Mouse (Mus musculus): ENCODE measurements around the gene Krtap19-1. TPM values are rescaled to one million over a fixed set of nuclear protein-coding genes. Genes with fewer than 3 reads are reported as not detected.

Krtap19-1 gene
- polyA plus RNA-seq, 1 experiment, result not detected

DNA sequence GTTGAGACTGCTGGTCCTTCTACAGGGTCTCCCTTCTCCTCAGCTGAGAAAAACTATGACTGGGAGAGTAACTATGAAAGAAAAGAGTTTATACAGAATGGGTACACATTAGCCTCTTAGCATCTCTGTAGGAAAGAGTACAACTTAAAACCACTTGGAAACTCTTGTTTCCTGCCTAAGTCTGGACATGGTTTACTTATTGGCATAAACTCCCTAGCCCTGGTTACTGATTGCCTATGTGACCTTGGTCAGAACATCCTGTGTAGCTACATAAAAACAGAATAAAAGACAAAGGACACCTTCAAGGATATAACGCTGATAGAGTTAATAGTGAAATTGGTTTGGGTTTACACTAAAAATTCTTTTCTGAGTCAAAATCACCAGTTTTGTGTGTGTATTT, 21.8 kb downstream of the Krtap19-1 start:
- Histone ChIP-seq H3K36me3 (ENCODE audit: control insufficient read depth, insufficient read depth) (no peaks in the 10 kb centered on the region), H3K79me2 (ENCODE audit: control insufficient read depth, insufficient read depth) (no peaks in the 10 kb centered on the region), H3ac (ENCODE audit: control insufficient read depth, insufficient read length) (no peak overlapping the region), H3K4me2 (ENCODE audit: low read depth) (no peak overlapping the region), H3K4me3 (no peak overlapping the region), H3K27me3 (ENCODE audit: control insufficient read depth, insufficient read depth, insufficient read length) (no peaks in the 10 kb centered on the region)
- no peak for TF ChIP-seq POLR2A (IDR thresholded peaks at IDR 0.05; ENCODE audit: insufficient read length, low read depth)
- no peak for TF ChIP-seq TCF12 (IDR thresholded peaks at IDR 0.05; ENCODE audit: insufficient read depth, poor library complexity, severe bottlenecking)
- no peak for TF ChIP-seq USF1 (IDR thresholded peaks at IDR 0.05; ENCODE audit: low read depth)
- no peak for TF ChIP-seq REST (IDR thresholded peaks at IDR 0.05; ENCODE audit: insufficient read depth, insufficient read length)
- no peak for TF ChIP-seq CEBPB (IDR thresholded peaks at IDR 0.05; ENCODE audit: insufficient read depth, poor library complexity, severe bottlenecking)
- no peak for TF ChIP-seq TCF3 (IDR thresholded peaks at IDR 0.05; ENCODE audit: insufficient read length, low read depth)
- TF ChIP-seq POLR2AphosphoS2 (IDR thresholded peaks at IDR 0.05; ENCODE audit: insufficient read length, low read depth), result no peak

DNA sequence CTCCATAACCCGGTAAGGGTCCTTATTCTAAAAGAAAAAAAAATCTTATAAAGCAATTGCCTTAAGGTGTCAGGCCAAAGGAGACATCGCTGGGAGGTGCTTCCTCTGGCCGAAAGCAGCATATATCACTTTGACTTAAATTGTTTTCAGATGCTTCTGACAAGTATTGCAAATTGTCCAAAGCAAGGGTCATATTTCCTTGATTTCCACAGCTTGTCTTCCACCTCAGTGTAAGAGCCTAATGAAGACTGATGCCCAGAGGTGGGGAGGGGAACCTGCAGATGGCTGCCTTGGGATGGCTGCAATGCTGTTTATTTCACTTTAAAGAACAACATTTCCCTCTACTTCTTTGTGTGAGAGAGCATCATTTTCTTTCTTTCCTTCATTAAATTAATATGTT, 42.2 kb downstream of the Krtap19-1 start:
- H3K27me3 ChIP-seq (ENCODE audit: control insufficient read depth, insufficient read depth, insufficient read length), result no peaks in the 10 kb centered on the region
- H3K36me3 ChIP-seq (ENCODE audit: control insufficient read depth, insufficient read depth), result no peaks in the 10 kb centered on the region
- no peak overlapping the region for H3K4me3 ChIP-seq
- no peak for TF ChIP-seq POLR2A (IDR thresholded peaks at IDR 0.05; ENCODE audit: insufficient read length, low read depth)
- TF ChIP-seq POLR2AphosphoS2 (IDR thresholded peaks at IDR 0.05; ENCODE audit: insufficient read length, low read depth), result no peak
- TF ChIP-seq MYOG (IDR thresholded peaks at IDR 0.05; ENCODE audit: control insufficient read depth in 1 of 3, insufficient read depth in 1 of 3, insufficient read length in 2 of 3, low read depth in 2 of 3), result no peak
- TF ChIP-seq REST (IDR thresholded peaks at IDR 0.05; ENCODE audit: insufficient read depth, insufficient read length), result no peak
- TF ChIP-seq TCF12 (IDR thresholded peaks at IDR 0.05; ENCODE audit: insufficient read depth, poor library complexity, severe bottlenecking), result no peak
- no peak for TF ChIP-seq USF1 (IDR thresholded peaks at IDR 0.05; ENCODE audit: low read depth)
- TF ChIP-seq MAX (IDR thresholded peaks at IDR 0.05; ENCODE audit: low read depth), result no peak
- H3K4me2 ChIP-seq (ENCODE audit: low read depth), result no peak overlapping the region
- no peak overlapping the region for H3ac ChIP-seq (ENCODE audit: control insufficient read depth, insufficient read length)
- no peaks in the 10 kb centered on the region for H3K79me2 ChIP-seq (ENCODE audit: control insufficient read depth, insufficient read depth)

DNA sequence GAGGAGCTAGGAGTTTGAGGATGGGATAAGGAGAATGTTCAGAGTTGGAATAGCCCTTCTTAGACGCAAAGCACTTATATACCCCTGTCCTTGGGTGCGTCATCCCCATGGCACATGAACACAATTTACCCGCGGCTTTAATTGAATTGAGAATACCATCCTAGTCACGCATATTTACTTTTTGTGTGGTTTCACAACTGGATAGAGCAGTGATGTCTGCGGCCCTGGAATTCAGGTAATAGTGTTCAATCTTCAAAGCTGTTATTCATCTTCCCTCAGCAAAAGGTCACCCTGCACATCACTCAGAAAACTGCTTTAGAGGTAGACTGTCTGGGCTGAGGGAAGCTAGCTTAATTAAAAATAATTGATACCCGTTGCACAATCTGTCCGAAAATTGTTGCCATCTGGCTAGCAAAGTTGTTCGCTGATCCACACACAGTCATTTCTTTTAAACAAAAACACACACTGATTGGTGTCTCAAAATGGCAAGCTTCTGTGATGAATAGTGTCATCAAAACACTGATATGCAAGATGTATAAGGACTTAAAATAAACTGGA, 43.0 kb downstream of the Krtap19-1 start, which contains the start of gene Krtap14:
Gene Krtap14, minus strand, starts transcription at position 51 of the 558 bp plus-strand sequence.
- no peak for TF ChIP-seq REST (IDR thresholded peaks at IDR 0.05; ENCODE audit: insufficient read depth, insufficient read length)
- TF ChIP-seq USF1 (IDR thresholded peaks at IDR 0.05; ENCODE audit: low read depth), result no peak
- no peak for TF ChIP-seq MYOG (IDR thresholded peaks at IDR 0.05; ENCODE audit: control insufficient read depth in 1 of 3, insufficient read depth in 1 of 3, insufficient read length in 2 of 3, low read depth in 2 of 3)
- no peak for TF ChIP-seq POLR2A (IDR thresholded peaks at IDR 0.05; ENCODE audit: insufficient read length, low read depth)
- H3K4me2 ChIP-seq (ENCODE audit: low read depth), result no peak within 1 kb of the TSS
- H3K4me3 ChIP-seq, result no peak within 1 kb of the TSS
- no peak within 1 kb of the TSS for H3ac ChIP-seq (ENCODE audit: control insufficient read depth, insufficient read length)
- H3K79me2 ChIP-seq (ENCODE audit: control insufficient read depth, insufficient read depth), result no peaks in the 10 kb centered on the region
- H3K36me3 ChIP-seq (ENCODE audit: control insufficient read depth, insufficient read depth), result no peaks in the 10 kb centered on the region
- no peaks in the 10 kb centered on the region for H3K27me3 ChIP-seq (ENCODE audit: control insufficient read depth, insufficient read depth, insufficient read length)

DNA sequence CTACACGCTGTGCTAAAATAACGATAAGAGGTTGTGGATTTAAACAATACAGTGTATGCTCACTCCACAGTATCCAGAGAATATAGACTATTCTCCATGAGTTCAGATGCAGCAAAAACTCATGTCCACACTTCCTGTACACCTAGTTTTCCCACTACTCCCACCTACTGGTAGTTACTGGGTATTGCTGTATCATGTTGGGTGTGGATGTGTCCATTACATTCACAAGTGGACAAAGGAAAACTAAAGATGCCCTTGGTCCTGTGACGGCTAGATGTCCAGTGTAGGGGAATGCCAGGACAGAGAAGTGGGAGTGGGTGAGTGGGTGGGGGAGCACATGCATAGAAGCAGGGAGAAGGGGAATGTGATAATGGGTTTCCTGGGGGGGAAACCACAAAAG, 45.5 kb downstream of the Krtap19-1 start:
- TF ChIP-seq MYOD1 (IDR thresholded peaks at IDR 0.05; ENCODE audit: control insufficient read depth in 1 of 3, insufficient read length in 2 of 3, low read depth in 2 of 3) (no peak), TCF12 (IDR thresholded peaks at IDR 0.05; ENCODE audit: insufficient read depth, poor library complexity, severe bottlenecking) (no peak), MAX (IDR thresholded peaks at IDR 0.05; ENCODE audit: low read depth) (no peak), CEBPB (IDR thresholded peaks at IDR 0.05; ENCODE audit: insufficient read depth, poor library complexity, severe bottlenecking) (no peak)

DNA sequence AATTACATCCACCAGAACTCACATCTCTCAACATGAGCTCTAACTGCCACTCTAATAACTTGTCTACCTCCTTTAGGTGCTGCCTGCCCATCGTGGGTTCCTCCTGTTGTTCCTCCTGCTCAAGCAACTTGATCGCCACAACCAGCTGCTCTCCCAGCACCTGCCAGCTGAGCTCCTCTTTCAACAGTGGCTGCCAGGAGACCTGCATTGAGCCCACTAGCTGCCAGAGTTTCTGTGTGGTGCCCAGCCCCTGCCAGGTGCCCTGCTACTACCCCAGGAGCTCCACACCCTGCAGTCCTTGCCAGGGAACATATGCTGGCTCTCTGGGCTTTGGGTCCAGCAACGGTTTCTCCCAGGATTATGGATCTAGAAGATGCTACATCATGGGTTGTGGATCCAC, 49.1 kb downstream of the Krtap19-1 start, which contains the start of gene Krtap15:
Gene Krtap15, plus strand, starts transcription at position 150 of the 400 bp plus-strand sequence.
- Histone ChIP-seq H3K4me3 (no peak within 1 kb of the TSS), H3K36me3 (ENCODE audit: control insufficient read depth, insufficient read depth) (no peaks in the 10 kb centered on the region), H3K27me3 (ENCODE audit: control insufficient read depth, insufficient read depth, insufficient read length) (no peaks in the 10 kb centered on the region), H3ac (ENCODE audit: control insufficient read depth, insufficient read length) (no peak within 1 kb of the TSS), H3K4me2 (ENCODE audit: low read depth) (no peak within 1 kb of the TSS), H3K79me2 (ENCODE audit: control insufficient read depth, insufficient read depth) (no peaks in the 10 kb centered on the region)
- TF ChIP-seq E2F4 (IDR thresholded peaks at IDR 0.05; ENCODE audit: insufficient read depth), result no peak
- TF ChIP-seq USF1 (IDR thresholded peaks at IDR 0.05; ENCODE audit: low read depth), result no peak
- TF ChIP-seq TCF12 (IDR thresholded peaks at IDR 0.05; ENCODE audit: insufficient read depth, poor library complexity, severe bottlenecking), result no peak
- no peak for TF ChIP-seq REST (IDR thresholded peaks at IDR 0.05; ENCODE audit: insufficient read depth, insufficient read length)
- no peak for TF ChIP-seq CEBPB (IDR thresholded peaks at IDR 0.05; ENCODE audit: insufficient read depth, poor library complexity, severe bottlenecking)
- no peak for TF ChIP-seq TCF3 (IDR thresholded peaks at IDR 0.05; ENCODE audit: insufficient read length, low read depth)
- TF ChIP-seq MYOG (IDR thresholded peaks at IDR 0.05; ENCODE audit: control insufficient read depth in 1 of 3, insufficient read depth in 1 of 3, insufficient read length in 2 of 3, low read depth in 2 of 3), result no peak

More for the DNA sequence above, 45.5 kb downstream of the Krtap19-1 start:
- Histone ChIP-seq H3K4me3 (no peak overlapping the region), H3K27me3 (ENCODE audit: control insufficient read depth, insufficient read depth, insufficient read length) (no peaks in the 10 kb centered on the region), H3K36me3 (ENCODE audit: control insufficient read depth, insufficient read depth) (no peaks in the 10 kb centered on the region), H3ac (ENCODE audit: control insufficient read depth, insufficient read length) (no peak overlapping the region), H3K4me2 (ENCODE audit: low read depth) (no peak overlapping the region), H3K79me2 (ENCODE audit: control insufficient read depth, insufficient read depth) (no peaks in the 10 kb centered on the region)

Other genes starting within 250 kb of the Krtap19-1 start
- not detected for gene 2310079G19Rik, start 241.7 kb downstream of the Krtap19-1 start, polyA plus RNA-seq (2012; fragmentation: generic; extraction: Trizol)
- not detected for gene Krtap26-1, start 221.6 kb downstream of the Krtap19-1 start, polyA plus RNA-seq (2012; fragmentation: generic; extraction: Trizol)
- not detected for gene Krtap27-1, start 197.7 kb downstream of the Krtap19-1 start, polyA plus RNA-seq (2012; fragmentation: generic; extraction: Trizol)
- not detected for gene 2310061N02Rik, start 161.4 kb downstream of the Krtap19-1 start, polyA plus RNA-seq (2012; fragmentation: generic; extraction: Trizol)
- not detected for gene Krtap13-1, start 140.5 kb downstream of the Krtap19-1 start, polyA plus RNA-seq (2012; fragmentation: generic; extraction: Trizol)
- not detected for gene Krtap13, start 117.8 kb downstream of the Krtap19-1 start, polyA plus RNA-seq (2012; fragmentation: generic; extraction: Trizol)
- not detected for gene 2310034C09Rik, start 110.6 kb downstream of the Krtap19-1 start, polyA plus RNA-seq (2012; fragmentation: generic; extraction: Trizol)
- not detected for gene 2310057N15Rik, start 95.2 kb downstream of the Krtap19-1 start, polyA plus RNA-seq (2012; fragmentation: generic; extraction: Trizol)
- gene Gm5965, start 91.5 kb downstream of the Krtap19-1 start, polyA plus RNA-seq (2012; fragmentation: generic; extraction: Trizol), result not detected
- not detected for gene Gm20741, start 57.2 kb downstream of the Krtap19-1 start, polyA plus RNA-seq (2012; fragmentation: generic; extraction: Trizol)
- gene Krtap15, start 49.2 kb downstream of the Krtap19-1 start, polyA plus RNA-seq (2012; fragmentation: generic; extraction: Trizol), result not detected
- gene Krtap14, start 43.3 kb downstream of the Krtap19-1 start, polyA plus RNA-seq (2012; fragmentation: generic; extraction: Trizol), result not detected
- not detected for gene Krtap19-2, start 4.9 kb upstream of the Krtap19-1 start, polyA plus RNA-seq (2012; fragmentation: generic; extraction: Trizol)
- gene Krtap19-3, start 8.6 kb upstream of the Krtap19-1 start, polyA plus RNA-seq (2012; fragmentation: generic; extraction: Trizol), result not detected
- not detected for gene Krtap19-4, start 15.7 kb upstream of the Krtap19-1 start, polyA plus RNA-seq (2012; fragmentation: generic; extraction: Trizol)
- gene Krtap19-5, start 27.0 kb upstream of the Krtap19-1 start, polyA plus RNA-seq (2012; fragmentation: generic; extraction: Trizol), result not detected
- not detected for gene Krtap19-9b, start 62.9 kb upstream of the Krtap19-1 start, polyA plus RNA-seq (2012; fragmentation: generic; extraction: Trizol)
- gene Krtap16-3, start 93.5 kb upstream of the Krtap19-1 start, polyA plus RNA-seq (2012; fragmentation: generic; extraction: Trizol), result not detected
- not detected for gene Krtap22-2, start 141.3 kb upstream of the Krtap19-1 start, polyA plus RNA-seq (2012; fragmentation: generic; extraction: Trizol)
- gene Gm10229, start 145.9 kb upstream of the Krtap19-1 start, polyA plus RNA-seq (2012; fragmentation: generic; extraction: Trizol), result not detected
- gene Krtap6-1, start 162.3 kb upstream of the Krtap19-1 start, polyA plus RNA-seq (2012; fragmentation: generic; extraction: Trizol), result not detected
- gene Gm10228, start 172.1 kb upstream of the Krtap19-1 start, polyA plus RNA-seq (2012; fragmentation: generic; extraction: Trizol), result not detected
- not detected for gene Krtap6-5, start 178.5 kb upstream of the Krtap19-1 start, polyA plus RNA-seq (2012; fragmentation: generic; extraction: Trizol)
- not detected for gene 1110025L11Rik, start 194.6 kb upstream of the Krtap19-1 start, polyA plus RNA-seq (2012; fragmentation: generic; extraction: Trizol)
- not detected for gene Krtap6-3, start 214.6 kb upstream of the Krtap19-1 start, polyA plus RNA-seq (2012; fragmentation: generic; extraction: Trizol)